Mouse (Mus musculus): Measurements from ENCODE around the gene Gm11027.

DNA sequence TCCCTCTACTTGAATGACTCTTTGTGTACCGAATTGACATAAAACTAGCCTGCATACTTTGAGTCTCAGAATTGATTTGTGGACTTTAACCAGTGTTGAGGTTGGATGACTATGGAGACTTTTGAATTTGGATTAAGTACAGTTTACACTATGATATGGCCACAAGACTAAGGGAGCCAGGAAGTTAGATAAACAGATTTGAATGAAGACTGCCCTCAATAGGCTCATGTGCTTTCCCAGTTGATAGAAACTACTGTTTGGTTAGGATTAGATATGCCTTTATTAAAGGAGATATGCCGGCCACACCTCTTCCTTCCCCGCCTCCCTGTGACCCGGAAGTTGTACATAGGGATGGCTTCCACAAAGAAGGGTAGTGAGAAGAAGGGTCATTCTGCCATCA is 445 bp downstream of the Gm11027 start:
- TF ChIP-seq POLR2A (IDR thresholded peaks at IDR 0.05; ENCODE audit: insufficient read length, low read depth): no peak
- TF ChIP-seq TCF3 (IDR thresholded peaks at IDR 0.05; ENCODE audit: insufficient read length, low read depth): no peak
- no peak for TF ChIP-seq REST (IDR thresholded peaks at IDR 0.05; ENCODE audit: insufficient read depth, insufficient read length)
- no peak for TF ChIP-seq MYOD1 (IDR thresholded peaks at IDR 0.05; ENCODE audit: control insufficient read depth in 1 of 3, insufficient read length in 2 of 3, low read depth in 2 of 3)
- TF ChIP-seq MAX (IDR thresholded peaks at IDR 0.05; ENCODE audit: low read depth): no peak
- TF ChIP-seq E2F4 (IDR thresholded peaks at IDR 0.05; ENCODE audit: insufficient read depth): no peak
- no peak for TF ChIP-seq POLR2AphosphoS2 (IDR thresholded peaks at IDR 0.05; ENCODE audit: insufficient read length, low read depth)
- no peak for TF ChIP-seq USF1 (IDR thresholded peaks at IDR 0.05; ENCODE audit: low read depth)

Measured in myocyte (in vitro differentiated cells).